Mouse (Mus musculus): ENCODE measurements around the gene Dcdc2b.

DNA sequence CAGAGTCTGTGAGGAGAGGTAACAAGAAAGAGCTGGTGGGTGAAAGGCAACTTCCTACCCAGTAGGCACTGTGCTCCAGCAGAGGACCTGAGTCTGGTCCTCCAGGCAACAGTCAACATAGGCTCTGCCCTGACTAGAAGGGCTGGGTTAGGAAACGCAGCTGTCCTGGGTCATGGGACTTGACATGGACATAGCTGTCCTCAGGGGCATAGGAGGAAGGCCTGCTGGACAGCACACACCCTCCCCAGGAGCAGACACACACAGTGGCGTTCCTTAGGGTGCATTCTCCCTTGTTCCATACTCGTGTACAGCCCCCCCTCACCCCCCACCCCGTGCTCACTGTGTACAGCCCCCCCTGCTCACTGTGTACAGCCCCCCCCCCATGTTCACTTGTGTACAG lies 3.6 kb downstream of the Dcdc2b start:
- TF ChIP-seq GATA1 (IDR thresholded peaks at IDR 0.05; ENCODE audit: borderline replicate concordance, low read length): no peak
- no peak for TF ChIP-seq FLI1 (IDR thresholded peaks at IDR 0.05; ENCODE audit: low read length)
